Mouse (Mus musculus) testis, postnatal 10 days (tissue): ENCODE data around the gene Pald1.

Experiments
- DNase-seq: peaks from one replicate; pipeline ENCODE4 v3.0.0; 2021; ENCODE audit warnings: low spot score

Pald1 gene

GRCm38 (mm10) chr10:61370273-61370979, 12.9 kb downstream of the Pald1 start:
- peak; percentile 65 for DNase-seq

GRCm38 (mm10) chr10:61369755-61370154, 13.6 kb downstream of the Pald1 start:
- no peak for DNase-seq

GRCm38 (mm10) chr10:61365902-61366301, 17.4 kb downstream of the Pald1 start:
- DNase-seq, result no peak

GRCm38 (mm10) chr10:61364431-61364830, 18.9 kb downstream of the Pald1 start:
- DNase-seq, result no peak

- no peak for DNase-seq
Measured at GRCm38 (mm10) chr10:61362992-61363391, 20.3 kb downstream of the Pald1 start.

GRCm38 (mm10) chr10:61362483-61362882, 20.8 kb downstream of the Pald1 start:
- DNase-seq, result no peak

- DNase-seq, result no peak
Measured at GRCm38 (mm10) chr10:61360667-61361066, 22.7 kb downstream of the Pald1 start.

- DNase-seq, result no peak
Measured at GRCm38 (mm10) chr10:61359411-61359810, 23.9 kb downstream of the Pald1 start.

GRCm38 (mm10) chr10:61357658-61358057, 25.7 kb downstream of the Pald1 start:
- no peak for DNase-seq

GRCm38 (mm10) chr10:61356568-61356967, 26.8 kb downstream of the Pald1 start:
- no peak for DNase-seq

- no peak for DNase-seq
Measured at GRCm38 (mm10) chr10:61356095-61356494, 27.2 kb downstream of the Pald1 start.

GRCm38 (mm10) chr10:61355611-61356010, 27.7 kb downstream of the Pald1 start:
- no peak for DNase-seq

GRCm38 (mm10) chr10:61351216-61351615, 32.1 kb downstream of the Pald1 start:
- no peak for DNase-seq

GRCm38 (mm10) chr10:61346374-61346773, 37.0 kb downstream of the Pald1 start:
- no peak for DNase-seq

- no peak for DNase-seq
Measured at GRCm38 (mm10) chr10:61345179-61345578, 38.2 kb downstream of the Pald1 start.

- DNase-seq, result peak; percentile 89
Measured at GRCm38 (mm10) chr10:61343950-61344349, 39.4 kb downstream of the Pald1 start.

- DNase-seq, result no peak
Measured at GRCm38 (mm10) chr10:61342750-61343149, 40.6 kb downstream of the Pald1 start.

- DNase-seq, result peak; percentile 92
Measured at GRCm38 (mm10) chr10:61341557-61341956, 41.8 kb downstream of the Pald1 start.

GRCm38 (mm10) chr10:61341045-61341444, 42.3 kb downstream of the Pald1 start:
- DNase-seq, result no peak

- DNase-seq, result no peak
Measured at GRCm38 (mm10) chr10:61340247-61340646, 43.1 kb downstream of the Pald1 start.

- no peak for DNase-seq
Measured at GRCm38 (mm10) chr10:61339216-61339615, 44.1 kb downstream of the Pald1 start.

- DNase-seq, result no peak
Measured at GRCm38 (mm10) chr10:61337665-61338064, 45.7 kb downstream of the Pald1 start.

- no peak for DNase-seq
Measured at GRCm38 (mm10) chr10:61336592-61336991, 46.7 kb downstream of the Pald1 start.

- peak; percentile 95 for DNase-seq
Measured at GRCm38 (mm10) chr10:61336137-61336536, 47.2 kb downstream of the Pald1 start.
